Mouse (Mus musculus) thymus, postnatal 10 days (tissue): ENCODE measurements at regions not wholly inside any gene's neighbourhood (a gene's known extent, or its start where the extent isn't known, plus 50 kb on each side); places are given as distances from the start of the nearest gene placed in this dataset.

Source experiments
- DNase-seq, 2 experiments: peaks; one replicate each; pipeline ENCODE4 v3.0.0; 2021; ENCODE audit warnings: low spot score in 2 of 2

- no peak for DNase-seq
Measured at GRCm38 (mm10) chr4:127862875-127863274, 107.9 kb downstream of the CK137956 start.

- DNase-seq, result no peak
Measured at GRCm38 (mm10) chr4:127861319-127862117, 109.2 kb downstream of the CK137956 start.

- no peak for DNase-seq
Measured at GRCm38 (mm10) chr4:127860271-127860670, 110.5 kb downstream of the CK137956 start.

GRCm38 (mm10) chr4:127859505-127859904, 111.2 kb downstream of the CK137956 start:
- DNase-seq, result no peak

GRCm38 (mm10) chr4:127858566-127858965, 112.2 kb downstream of the CK137956 start:
- DNase-seq, result no peak

- no peak for DNase-seq
Measured at GRCm38 (mm10) chr4:127855836-127856235, 114.9 kb downstream of the CK137956 start.

GRCm38 (mm10) chr4:127854776-127855409, 115.9 kb downstream of the CK137956 start:
- no peak for DNase-seq

- no peak for DNase-seq
Measured at GRCm38 (mm10) chr4:127849306-127849705, 121.4 kb downstream of the CK137956 start.

- no peak for DNase-seq
Measured at GRCm38 (mm10) chr4:127846321-127846720, 124.4 kb downstream of the CK137956 start.

GRCm38 (mm10) chr4:127843421-127843820, 127.3 kb downstream of the CK137956 start:
- DNase-seq, result no peak

GRCm38 (mm10) chr4:127833668-127834067, 137.1 kb downstream of the CK137956 start:
- DNase-seq, result no peak

GRCm38 (mm10) chr4:127826988-127827387, 143.8 kb downstream of the CK137956 start:
- DNase-seq, result no peak

GRCm38 (mm10) chr4:127819501-127819900, 151.2 kb downstream of the CK137956 start:
- DNase-seq, result no peak

- DNase-seq, result no peak
Measured at GRCm38 (mm10) chr4:127819009-127819408, 151.7 kb downstream of the CK137956 start.

- no peak for DNase-seq
Measured at GRCm38 (mm10) chr4:127814631-127815030, 156.1 kb downstream of the CK137956 start.

GRCm38 (mm10) chr4:127812047-127812545, 158.7 kb downstream of the CK137956 start:
- DNase-seq, result no peak

- DNase-seq, result no peak
Measured at GRCm38 (mm10) chr4:127810899-127811510, 159.7 kb downstream of the CK137956 start.

- DNase-seq, result no peak
Measured at GRCm38 (mm10) chr4:127809006-127809405, 161.7 kb downstream of the CK137956 start.

- no peak for DNase-seq
Measured at GRCm38 (mm10) chr4:127789206-127789605, 181.5 kb downstream of the CK137956 start.

- no peak for DNase-seq
Measured at GRCm38 (mm10) chr4:127785786-127786185, 185.0 kb downstream of the CK137956 start.

- no peak for DNase-seq
Measured at GRCm38 (mm10) chr4:127771966-127772500, 198.7 kb downstream of the CK137956 start.

- no peak for DNase-seq
Measured at GRCm38 (mm10) chr4:127763736-127764135, 207.0 kb downstream of the CK137956 start.
